Mouse (Mus musculus): Measurements from ENCODE around the gene Olfr1418. TPM values are rescaled to one million over a fixed set of nuclear protein-coding genes. Genes with fewer than 3 reads are reported as not detected.
"Not testable (repeated sequence)": the region's sequence is repeated elsewhere in the genome, so short reads cannot be mapped to it uniquely, and the experiment has no call there.

The Olfr1418 gene
- not detected for total RNA-seq (2021)
- long read RNA-seq, experiment 1 = 0 reads
- long read RNA-seq, experiment 2 = 0 reads

DNA sequence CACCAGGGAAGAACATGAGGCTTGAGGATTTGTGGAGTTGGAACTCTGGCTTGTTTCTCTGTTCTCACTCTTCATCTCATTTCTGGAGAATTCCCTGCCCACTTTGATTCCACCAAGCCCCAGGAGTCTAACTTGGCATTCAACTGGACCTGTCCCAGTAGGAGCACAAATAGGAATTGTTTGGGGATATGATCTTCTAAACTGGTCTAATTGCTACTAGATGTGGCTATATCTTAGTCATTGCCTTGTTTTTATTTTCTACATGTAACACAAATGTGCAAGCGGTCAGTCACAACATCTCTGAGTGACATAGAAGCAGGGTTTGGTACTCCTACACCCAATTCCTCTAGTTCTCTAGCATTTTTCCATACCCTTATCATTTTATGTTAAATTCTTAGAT lies at the start of gene Olfr1418:
Olfr1418 (minus strand) TSS at position 101 of the 400 bp plus-strand sequence.
- no peak for DNase-seq (ENCODE audit: low spot score in 2 of 2)

GRCm38 (mm10) chr19:11886265-11886664 lies 25.4 kb upstream of the Olfr1418 start, which contains the start of gene Olfr1420:
Olfr1420 (plus strand) TSS chr19:11886565.
- DNase-seq (ENCODE audit: low spot score in 2 of 2) = no peak

- DNase-seq (ENCODE audit: low spot score in 2 of 2) = not testable (repeated sequence)
Observed at GRCm38 (mm10) chr19:11878404-11878803, 17.5 kb upstream of the Olfr1418 start.

DNA sequence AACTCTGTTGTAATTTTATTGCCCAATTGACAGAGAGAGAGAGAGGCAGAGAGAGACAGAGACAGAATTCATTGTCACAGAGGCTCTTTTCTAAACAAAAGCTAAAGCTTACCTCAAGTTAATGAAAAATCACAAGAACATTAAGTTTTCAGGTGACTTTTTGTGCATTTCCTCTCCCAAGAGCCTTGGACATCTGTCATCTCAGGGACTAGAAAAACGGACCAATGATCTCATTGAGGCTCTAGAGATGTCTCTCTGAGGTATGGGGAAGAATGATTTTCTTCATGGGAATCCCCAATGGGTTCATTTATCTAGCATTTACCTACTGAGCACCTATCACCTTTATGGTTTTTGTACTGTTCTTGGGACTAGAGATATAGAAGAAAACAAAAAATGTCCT lies 14.1 kb upstream of the Olfr1418 start, which contains the start of gene Olfr1419:
Olfr1419 (minus strand) TSS at position 101 of the 400 bp plus-strand sequence.
- no peak for DNase-seq (ENCODE audit: low spot score in 2 of 2)

GRCm38 (mm10) chr19:11867837-11868236 lies 7.0 kb upstream of the Olfr1418 start:
- no peak for DNase-seq (ENCODE audit: low spot score in 2 of 2)

DNA sequence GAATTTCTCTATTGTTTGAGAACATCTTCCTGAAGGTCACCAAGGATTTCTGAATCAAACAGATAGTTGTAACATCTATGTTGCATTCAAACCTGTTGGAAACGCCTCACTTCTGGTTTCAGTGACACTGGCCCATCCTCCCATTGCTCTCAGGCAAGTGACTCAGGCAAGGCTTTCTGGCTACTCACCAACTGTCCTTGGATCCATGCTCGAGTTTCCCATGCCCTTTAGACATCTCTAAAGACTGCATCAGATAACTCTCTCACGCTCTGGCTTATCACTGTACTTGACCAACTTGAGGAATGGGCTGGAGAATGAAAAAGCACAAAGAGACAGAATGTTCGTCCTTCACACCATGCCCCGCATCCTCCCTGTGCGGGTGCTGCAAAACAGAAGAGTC lies 4.4 kb downstream of the Olfr1418 start:
- peak in 1 of 2 experiments; percentile 7 for DNase-seq (ENCODE audit: low spot score in 2 of 2)

GRCm38 (mm10) chr19:11854821-11855220 lies 6.0 kb downstream of the Olfr1418 start:
- no peak for DNase-seq (ENCODE audit: low spot score in 2 of 2)

GRCm38 (mm10) chr19:11852652-11853051 lies 8.2 kb downstream of the Olfr1418 start:
- DNase-seq (ENCODE audit: low spot score in 2 of 2) = no peak

DNA sequence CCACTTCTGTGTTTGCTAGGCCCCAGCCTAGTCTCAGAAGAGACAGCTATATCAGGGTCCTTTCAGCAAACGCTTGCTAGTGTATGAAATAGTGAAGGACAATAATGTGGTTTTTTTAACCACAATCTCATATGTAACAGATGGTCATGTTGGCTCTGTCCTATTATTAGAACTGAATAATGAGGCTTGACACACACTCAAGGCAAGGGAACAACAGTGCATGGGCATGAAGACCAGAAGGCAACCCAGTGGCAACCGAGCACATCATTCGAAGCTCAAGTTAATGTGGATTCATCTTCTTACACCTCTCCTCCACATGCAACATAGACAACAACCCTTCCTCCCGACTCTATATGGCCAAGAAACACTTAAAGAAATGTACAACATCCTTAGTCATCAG lies 14.5 kb downstream of the Olfr1418 start:
- no peak for DNase-seq (ENCODE audit: low spot score in 2 of 2)

- no peak for DNase-seq (ENCODE audit: low spot score in 2 of 2)
Observed at GRCm38 (mm10) chr19:11839119-11839518, 21.7 kb downstream of the Olfr1418 start, which contains the start of gene Olfr1417. Olfr1417 (minus strand) TSS chr19:11839219.

DNA sequence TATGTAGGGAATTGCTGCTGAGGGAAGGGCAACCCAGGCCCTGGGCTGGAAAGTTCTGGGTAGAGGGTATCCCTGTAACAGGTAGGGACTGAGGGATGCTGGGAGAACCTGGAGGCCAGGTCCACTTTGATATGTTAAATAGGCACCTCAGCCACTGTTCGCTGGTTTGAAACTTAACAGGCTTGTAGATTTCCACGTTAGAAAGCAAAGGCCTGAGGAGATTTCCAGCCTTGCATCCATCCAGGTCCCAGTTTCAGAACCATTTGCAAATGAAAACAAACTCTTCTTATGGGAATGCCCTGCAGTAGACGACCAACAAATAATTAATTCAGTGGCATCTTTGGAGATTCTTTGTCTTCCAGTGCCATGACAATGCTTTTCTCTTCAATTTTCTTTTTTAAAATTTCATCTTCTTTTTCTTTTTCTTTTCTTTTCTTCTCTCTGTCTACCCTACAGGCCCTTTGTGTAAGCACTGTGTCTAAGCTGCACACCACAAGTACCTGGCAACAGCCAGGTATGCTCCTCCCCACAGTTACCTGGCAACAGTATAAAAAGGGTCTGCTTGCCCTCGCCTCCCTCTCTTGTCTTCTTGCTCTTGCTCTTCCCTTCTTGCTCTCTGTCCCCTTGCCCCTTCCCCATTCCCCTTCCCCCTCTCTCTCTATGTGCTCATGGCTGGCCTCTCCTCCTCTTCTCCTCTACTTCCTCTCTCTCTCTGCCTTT lies 37.4 kb downstream of the Olfr1418 start:
- DNase-seq (ENCODE audit: low spot score in 2 of 2) = no peak

DNA sequence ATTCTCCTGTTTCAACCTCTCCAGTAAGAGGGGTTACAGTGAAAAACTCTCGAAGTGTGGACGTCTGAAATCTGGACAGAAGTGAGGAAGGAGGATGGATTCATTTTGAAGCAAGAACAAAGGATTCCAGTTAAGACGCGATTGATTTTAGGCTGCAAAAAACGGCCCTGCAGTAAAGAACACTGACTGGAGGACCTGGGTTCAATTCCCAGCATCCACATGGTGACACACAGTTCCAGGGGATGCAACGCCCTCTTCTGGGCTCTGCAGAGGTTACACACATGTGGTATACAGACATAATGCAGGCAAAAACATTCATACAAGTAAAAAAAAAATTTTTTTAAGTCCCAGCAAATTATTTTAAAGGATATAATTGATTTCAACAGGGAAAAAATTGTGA lies 40.7 kb downstream of the Olfr1418 start:
- DNase-seq (ENCODE audit: low spot score in 2 of 2) = no peak

DNA sequence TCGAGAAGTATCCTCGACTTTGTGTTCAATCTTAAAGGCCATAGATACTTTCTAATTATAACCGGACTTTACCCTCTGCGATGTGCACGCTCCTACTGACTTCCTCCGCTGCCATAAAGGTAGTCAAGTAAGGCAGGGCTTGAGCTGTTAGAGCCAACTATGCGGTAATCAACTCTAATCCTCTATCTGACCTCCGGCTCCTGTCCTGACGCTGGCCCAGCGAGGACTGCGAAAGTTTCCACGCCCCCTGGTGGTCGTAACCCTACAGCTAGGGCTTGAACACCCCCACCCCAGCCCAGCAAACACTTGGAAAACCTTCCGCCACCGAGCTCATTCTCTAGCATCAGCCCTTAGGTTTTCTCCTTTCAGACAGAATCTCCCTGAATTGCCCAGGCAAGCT lies 41.1 kb downstream of the Olfr1418 start:
- DNase-seq (ENCODE audit: low spot score in 2 of 2) = peak; percentile 42 to 66

DNA sequence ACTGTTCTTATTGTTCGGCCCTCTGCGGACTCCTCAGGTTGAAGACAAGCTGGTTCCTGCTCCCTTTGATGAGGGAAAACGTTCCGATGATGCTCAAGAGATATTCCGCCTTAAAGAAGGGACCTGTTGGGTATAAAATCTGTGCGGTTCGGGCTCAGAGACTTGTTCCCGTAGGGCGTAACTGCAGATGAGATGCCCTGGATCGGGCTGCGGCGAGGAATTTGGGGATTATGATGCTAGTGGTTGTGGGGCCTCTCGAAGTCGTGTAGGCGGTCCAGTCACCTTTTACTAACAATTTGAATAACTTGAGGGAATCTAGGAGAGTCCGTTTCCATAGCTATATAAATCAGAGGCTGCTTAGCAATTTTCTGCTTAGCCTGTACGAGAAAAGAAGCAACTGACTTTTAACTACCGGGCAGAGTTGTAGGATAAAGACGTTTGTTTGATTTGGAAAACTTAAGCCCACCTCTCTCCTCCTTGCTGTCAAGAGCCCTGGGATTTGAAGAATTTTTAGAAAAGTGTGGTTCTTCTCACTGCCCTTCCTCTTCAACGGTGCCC lies 41.6 kb downstream of the Olfr1418 start, which contains the start of gene Stx3:
Stx3 (minus strand) TSS at position 261 of the 558 bp plus-strand sequence.
- DNase-seq (ENCODE audit: low spot score in 2 of 2) = no peak

GRCm38 (mm10) chr19:11818199-11819142 lies 42.4 kb downstream of the Olfr1418 start:
- peak; percentile 18 to 21 for DNase-seq (ENCODE audit: low spot score in 2 of 2)

GRCm38 (mm10) chr19:11817586-11817985 lies 43.3 kb downstream of the Olfr1418 start:
- DNase-seq (ENCODE audit: low spot score in 2 of 2) = no peak

DNA sequence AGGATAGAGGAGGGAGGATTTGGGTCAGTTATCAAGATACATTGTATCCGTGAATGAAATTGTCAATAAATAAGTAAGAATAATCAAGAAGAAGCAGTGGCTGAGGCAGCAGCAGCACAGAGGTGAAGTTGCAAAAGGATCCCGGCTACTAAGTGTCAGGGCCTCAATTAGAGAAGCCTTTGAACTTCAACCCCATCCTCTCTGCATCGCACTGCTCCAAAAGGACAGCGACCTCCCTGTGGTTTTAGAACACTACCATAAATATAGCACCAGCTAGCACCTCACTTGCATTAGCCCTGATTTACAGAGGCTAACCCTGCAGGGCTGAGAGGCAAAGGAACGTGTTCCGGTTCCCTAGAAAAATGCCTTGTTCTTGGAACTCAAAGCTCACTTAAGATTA lies 44.2 kb downstream of the Olfr1418 start:
- DNase-seq (ENCODE audit: low spot score in 2 of 2) = no peak

GRCm38 (mm10) chr19:11814742-11815333 lies 46.0 kb downstream of the Olfr1418 start:
- DNase-seq (ENCODE audit: low spot score in 2 of 2) = no peak

DNA sequence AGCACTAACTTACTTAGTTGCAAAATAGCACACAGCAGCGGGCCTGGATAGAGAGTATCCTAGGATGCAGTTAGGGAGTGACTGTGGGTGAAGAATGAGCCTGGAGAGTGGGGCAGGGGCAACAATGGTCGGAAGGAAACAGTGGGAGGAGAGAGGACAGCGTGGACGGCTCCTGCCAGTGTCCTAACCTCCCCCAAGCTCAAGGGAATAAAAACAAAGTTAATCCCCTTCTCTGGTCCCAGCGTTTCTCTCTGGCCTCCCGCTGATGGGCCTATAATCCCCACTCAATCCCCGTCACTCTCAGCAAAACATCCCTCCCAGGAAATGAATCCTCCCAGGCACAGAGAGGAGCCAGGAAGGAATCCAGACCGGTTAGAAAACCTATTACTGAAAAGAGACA lies 47.2 kb downstream of the Olfr1418 start:
- no peak for DNase-seq (ENCODE audit: low spot score in 2 of 2)

- DNase-seq (ENCODE audit: low spot score in 2 of 2) = no peak
Observed at GRCm38 (mm10) chr19:11813136-11813535, 47.7 kb downstream of the Olfr1418 start.
